Mouse (Mus musculus) mouse trophoblast stem cell (cell line): ENCODE results near the gene Prrg2.

Experiments used
- in situ Hi-C, 2 experiments: fragments of 300-500 bp; cut with MseI, MboI; formaldehyde crosslinking; loops; 2 replicates in 1 of 2; 3 replicates in 1 of 2; pipeline ENCODE4 v1.15.1; 2025

Prrg2 gene

GRCm38 (mm10) chr7:45008411-45008810 lies 54.1 kb downstream of the Prrg2 start:
- in situ Hi-C loops: no loop called here

GRCm38 (mm10) chr7:45007846-45008245 lies 54.6 kb downstream of the Prrg2 start:
- in situ Hi-C loops: no loop called here

- in situ Hi-C loops: no loop called here
These were observed 55.3 kb downstream of the Prrg2 start for GRCm38 (mm10) chr7:45007141-45007540.

- in situ Hi-C loops: no loop called here
These were observed 56.0 kb downstream of the Prrg2 start for GRCm38 (mm10) chr7:45006503-45006902.

GRCm38 (mm10) chr7:45005321-45005992 lies 57.0 kb downstream of the Prrg2 start:
- in situ Hi-C loops: no loop called here

- in situ Hi-C loops: no loop called here
These were observed 57.9 kb downstream of the Prrg2 start for GRCm38 (mm10) chr7:45004546-45004945.
